Mouse (Mus musculus) left cerebral cortex, postnatal 25 days (tissue): ENCODE results near the gene Txn1. TPM values are rescaled to one million over a fixed set of nuclear protein-coding genes. Genes with fewer than 3 reads are reported as not detected.

ENCODE experiments used
- DNase-seq, 2 experiments: peaks; one replicate each; pipeline ENCODE4 v3.0.0; 2022; ENCODE audit warnings: low spot score in 2 of 2, mixed read lengths in 1 of 2
- intact Hi-C: fragments of 180-260 bp; cut with DNase I; formaldehyde crosslinking; loops from one replicate; pipeline ENCODE4 v1.15.1; 2025
- total RNA-seq, 2 experiments: library from RNA; stranded (reverse); gene quantifications; 2 replicates each; pipeline ENCODE4 v1.2.3; 2021

Gene Txn1
- total RNA-seq, 2 experiments from 2014 or later: 115 to 119 TPM

DNA sequence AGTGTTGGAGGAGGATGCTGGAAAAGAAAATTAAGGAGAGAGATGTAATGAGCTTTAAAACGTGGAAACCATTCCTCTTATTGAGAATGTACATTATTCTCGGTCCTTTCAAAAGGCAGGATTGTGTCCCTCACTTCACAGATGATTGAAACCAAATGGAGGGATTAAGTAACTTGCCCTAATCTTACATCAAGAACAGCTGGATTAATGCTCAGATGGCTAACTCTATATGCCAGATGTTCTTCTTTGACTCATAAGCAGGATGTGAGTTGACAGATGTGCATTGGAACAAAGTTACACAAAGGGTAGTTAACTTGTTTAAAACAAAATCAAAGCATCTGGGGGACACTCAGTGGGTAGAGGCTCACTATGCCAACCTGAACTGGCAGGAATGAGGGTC is 49.5 kb downstream of the Txn1 start:
- DNase-seq: no peak
- intact Hi-C loops: loop anchor here (10.0 kb wide), 2 partner anchors 348 to 532 kb away; no protein-coding TSS in a partner anchor

- peak in 1 of 2 experiments; percentile 16 for DNase-seq
- intact Hi-C loops: loop anchor here (1.0 to 10.0 kb wide), 3 partner anchors 231 to 530 kb away; no protein-coding TSS in a partner anchor
Observed at GRCm38 (mm10) chr4:57904638-57905037, 51.6 kb downstream of the Txn1 start.

DNA sequence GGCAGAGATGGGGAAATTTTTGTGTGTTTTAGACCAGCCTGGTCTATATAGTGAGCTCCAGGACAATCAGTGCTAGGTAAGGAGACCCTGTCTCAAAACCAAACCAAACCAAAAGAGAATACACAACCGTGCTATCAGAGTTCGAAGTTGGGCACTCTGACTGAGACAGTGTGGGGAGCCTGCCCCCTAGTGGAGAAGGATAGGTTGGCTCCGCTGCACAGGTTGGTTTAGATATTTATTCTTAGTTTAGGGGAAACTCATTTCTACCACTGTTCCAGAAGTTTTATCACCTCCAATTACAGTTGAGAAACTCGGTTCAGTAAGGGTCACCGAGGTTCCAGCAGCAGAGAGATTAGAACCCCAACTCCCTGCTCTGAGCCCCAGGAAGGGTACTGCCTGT is 52.0 kb downstream of the Txn1 start:
- intact Hi-C loops: loop anchor here (1.0 to 10.0 kb wide), 3 partner anchors 231 to 529 kb away; no protein-coding TSS in a partner anchor
- peak; percentile 62 to 70 for DNase-seq

- intact Hi-C loops: loop anchor here (10.0 kb wide), 2 partner anchors 352 to 528 kb away; no protein-coding TSS in a partner anchor
Observed at GRCm38 (mm10) chr4:57902619-57903018, 53.6 kb downstream of the Txn1 start.

DNA sequence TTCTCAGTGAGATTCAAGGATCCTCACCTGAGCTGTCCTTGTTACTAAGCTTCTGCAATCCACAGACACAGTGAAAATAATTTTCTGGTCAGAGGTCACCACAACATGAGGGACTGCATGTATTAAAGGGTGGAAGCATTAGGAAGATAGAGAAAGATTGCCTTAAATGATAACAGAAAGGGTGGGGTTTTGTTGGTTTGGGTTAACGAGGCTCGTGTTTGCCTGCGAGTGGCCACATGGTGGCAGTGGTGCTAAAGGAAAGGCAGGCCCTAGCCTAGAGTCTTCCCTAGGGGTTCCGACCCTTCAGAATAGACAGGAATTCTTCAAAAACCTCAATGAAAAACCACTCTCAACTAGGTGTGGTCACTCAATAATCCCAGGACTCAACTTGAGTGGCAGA is 55.0 kb downstream of the Txn1 start:
- intact Hi-C loops: loop anchor here (1.0 to 10.0 kb wide), 3 partner anchors 178 to 526 kb away; no protein-coding TSS in a partner anchor
- DNase-seq: peak in 1 of 2 experiments; percentile 24

More at GRCm38 (mm10) chr4:57902619-57903018, 53.6 kb downstream of the Txn1 start:
- no peak for DNase-seq

- intact Hi-C loops: no loop called here
- DNase-seq: no peak
Observed at GRCm38 (mm10) chr4:57896631-57897030, 59.6 kb downstream of the Txn1 start.

- intact Hi-C loops: no loop called here
Observed at GRCm38 (mm10) chr4:57895902-57896301, 60.3 kb downstream of the Txn1 start.

DNA sequence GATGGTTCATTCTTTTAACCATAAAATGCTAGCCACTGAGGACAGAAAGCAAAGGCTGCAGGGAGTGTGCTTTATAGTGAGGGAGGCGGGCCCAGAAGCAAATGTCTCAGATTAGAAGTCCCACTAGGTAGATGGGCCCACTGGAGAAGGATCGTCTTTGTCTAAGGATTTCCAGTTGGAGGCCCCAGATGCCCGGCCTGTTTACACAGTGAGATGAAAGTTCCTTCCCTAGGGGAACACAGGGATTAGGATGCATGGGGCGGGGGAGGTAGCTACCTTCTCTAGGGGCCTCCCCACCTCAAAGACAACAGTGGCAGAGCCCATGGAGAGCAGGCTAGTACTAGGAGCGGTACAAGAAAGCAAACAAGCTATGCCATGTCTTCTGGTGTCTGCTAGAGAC is 61.1 kb downstream of the Txn1 start:
- no peak for DNase-seq
- intact Hi-C loops: no loop called here

More at GRCm38 (mm10) chr4:57895902-57896301, 60.3 kb downstream of the Txn1 start:
- DNase-seq: no peak

Other genes starting within 250 kb of the Txn1 start
- gene Akap2, start 238.8 kb downstream of the Txn1 start, total RNA-seq: 10 to 100 TPM; 35.1 to 38.1 TPM
- under 1 TPM; 0.16 to 0.25 TPM for gene D630039A03Rik, start 40.1 kb downstream of the Txn1 start, total RNA-seq
- not detected for gene Txndc8, start 52.7 kb upstream of the Txn1 start, total RNA-seq